Mouse (Mus musculus) kidney, adult 18-20 months (tissue): ENCODE results near the gene Vav3.
A peak's percentile ranks its signal among the peaks of the same experiment; 100 is the strongest.
"Not testable (repeated sequence)": the region's sequence is repeated elsewhere in the genome, so short reads cannot be mapped to it uniquely, and the experiment has no call there.

Experiments used
- DNase-seq: peaks from one replicate; pipeline ENCODE4 v3.0.0; 2021

Gene Vav3

DNA sequence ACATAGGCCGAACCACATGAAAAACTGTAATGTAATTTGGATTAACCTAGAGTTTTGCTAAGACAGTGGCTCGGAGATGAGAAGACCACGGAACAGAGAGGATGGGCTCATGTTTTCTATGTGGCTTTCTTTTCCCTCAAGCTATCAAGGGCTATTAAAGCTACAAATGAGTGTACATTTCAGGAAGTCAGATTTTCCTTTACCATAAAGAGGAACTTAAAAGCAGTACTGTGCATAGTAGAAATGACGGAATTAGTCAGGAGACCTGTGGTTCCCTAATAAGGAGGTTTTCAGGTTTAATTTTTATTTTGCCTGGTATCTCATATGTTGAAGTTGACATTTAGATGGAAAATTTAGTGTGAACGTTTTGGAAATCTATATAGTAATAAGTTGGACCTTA lies 107.8 kb downstream of the Vav3 start:
- not testable (repeated sequence) for DNase-seq

DNA sequence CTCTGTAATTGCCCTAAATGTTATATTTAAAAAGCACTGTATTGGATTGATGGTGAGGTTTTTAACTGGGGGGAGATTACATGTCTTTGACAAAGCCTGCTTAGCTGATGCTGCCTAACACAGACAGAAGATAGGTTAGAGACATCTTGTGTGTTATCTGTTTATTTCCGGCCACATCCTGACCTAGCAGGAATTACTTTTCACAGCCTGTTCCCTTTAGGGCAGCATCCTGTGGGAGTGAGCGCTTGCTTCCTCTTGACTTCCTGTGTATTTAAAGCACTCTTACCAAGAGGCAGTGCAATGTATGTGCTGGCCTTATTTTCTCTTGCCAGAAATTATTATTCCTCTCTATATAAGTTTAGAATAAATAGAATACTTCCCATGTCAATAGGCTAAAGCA lies 111.5 kb downstream of the Vav3 start:
- no peak for DNase-seq

DNA sequence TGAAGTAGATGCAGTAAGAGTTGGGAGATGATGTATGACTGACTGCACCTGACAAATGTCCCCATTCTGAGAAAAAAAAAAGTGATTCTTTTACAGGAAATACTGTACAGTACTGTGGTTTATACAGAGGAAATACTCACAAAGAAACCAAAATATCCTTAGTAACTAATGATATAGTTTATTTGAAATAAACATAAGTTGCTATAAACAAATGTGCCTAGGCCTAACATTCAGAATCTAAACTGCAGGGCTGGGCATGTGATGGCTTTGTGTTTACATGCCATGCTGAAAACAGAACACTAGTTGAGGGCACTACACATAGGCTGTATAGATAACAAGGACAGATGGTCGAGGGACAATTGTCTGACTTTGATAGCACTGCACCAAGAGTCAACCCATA lies 114.2 kb downstream of the Vav3 start:
- DNase-seq, result no peak

DNA sequence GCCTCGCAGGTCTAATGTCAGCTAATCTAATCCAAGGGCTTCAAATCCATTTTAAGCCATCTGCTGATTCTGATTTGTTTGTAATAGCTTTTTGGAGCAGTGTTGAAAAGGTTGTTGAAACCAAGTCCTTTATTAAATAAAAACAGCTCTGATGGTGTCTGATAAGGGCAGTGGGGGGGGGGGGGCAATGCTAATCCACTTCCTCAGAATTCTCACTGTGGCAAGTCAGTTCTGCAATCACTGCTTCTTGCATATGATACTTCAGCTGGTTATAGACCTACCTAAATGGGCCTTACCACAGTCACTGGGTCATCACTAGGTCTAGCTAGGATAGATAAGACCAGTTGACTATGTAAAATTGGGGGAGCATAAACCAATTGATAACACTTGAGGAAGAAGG lies 115.9 kb downstream of the Vav3 start:
- no peak for DNase-seq

DNA sequence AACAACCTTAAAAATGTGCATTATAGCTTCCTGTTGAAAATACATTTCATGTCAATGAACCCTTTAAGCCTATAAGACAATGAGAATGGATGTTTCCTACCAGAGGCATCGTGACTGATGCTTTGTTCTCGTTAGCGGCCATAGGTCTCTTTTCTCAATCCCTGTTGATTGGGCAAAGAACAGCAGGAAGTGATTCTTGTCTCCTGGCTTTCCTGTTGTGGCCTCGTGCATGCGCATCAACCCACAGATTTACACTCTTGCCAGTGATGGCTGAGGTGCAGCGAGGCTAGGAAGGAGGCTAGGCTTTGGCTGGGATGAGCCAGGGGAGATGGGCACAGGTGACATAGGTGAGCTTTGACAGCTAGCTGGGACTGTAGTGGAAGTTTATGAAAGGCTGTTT lies 123.2 kb downstream of the Vav3 start:
- no peak for DNase-seq

DNA sequence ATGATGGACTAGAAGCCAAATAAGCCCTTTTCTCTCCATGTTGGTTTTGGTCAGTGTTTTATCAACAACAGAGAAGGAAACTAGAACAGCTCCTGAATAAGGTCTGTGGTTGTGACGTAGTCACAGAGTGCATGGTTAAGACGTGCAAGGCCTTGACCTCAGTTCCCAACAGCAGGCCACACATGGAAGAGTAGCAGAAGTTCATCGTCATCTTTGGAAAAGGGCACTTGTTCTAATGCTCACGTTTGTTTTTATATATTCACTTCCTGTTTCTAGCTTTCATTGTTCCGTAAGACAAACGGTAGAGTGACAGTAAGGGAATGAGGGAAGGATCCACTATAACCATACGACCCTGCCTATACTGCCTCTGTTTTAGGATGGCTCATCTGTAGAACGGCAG lies 124.1 kb downstream of the Vav3 start:
- DNase-seq, result no peak

DNA sequence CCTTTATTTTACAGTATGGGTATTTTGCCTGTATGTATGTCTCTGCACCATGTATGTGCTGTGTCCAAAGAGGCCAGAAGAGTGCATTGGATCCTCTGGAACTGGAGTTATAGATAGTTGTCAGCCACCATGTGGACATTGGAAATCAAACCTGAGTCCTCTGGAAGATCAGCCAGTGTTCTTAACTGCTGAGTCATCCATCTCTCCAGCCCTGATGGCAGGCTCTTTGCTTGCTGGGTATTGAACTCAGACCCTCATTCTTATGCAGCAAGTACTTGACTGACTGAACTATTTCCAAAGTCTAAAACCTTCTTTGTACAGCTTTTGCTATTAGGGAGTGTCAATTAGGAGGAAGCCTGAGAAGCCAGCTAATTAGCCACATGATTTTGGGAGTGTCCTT lies 126.1 kb downstream of the Vav3 start:
- DNase-seq, result no peak

DNA sequence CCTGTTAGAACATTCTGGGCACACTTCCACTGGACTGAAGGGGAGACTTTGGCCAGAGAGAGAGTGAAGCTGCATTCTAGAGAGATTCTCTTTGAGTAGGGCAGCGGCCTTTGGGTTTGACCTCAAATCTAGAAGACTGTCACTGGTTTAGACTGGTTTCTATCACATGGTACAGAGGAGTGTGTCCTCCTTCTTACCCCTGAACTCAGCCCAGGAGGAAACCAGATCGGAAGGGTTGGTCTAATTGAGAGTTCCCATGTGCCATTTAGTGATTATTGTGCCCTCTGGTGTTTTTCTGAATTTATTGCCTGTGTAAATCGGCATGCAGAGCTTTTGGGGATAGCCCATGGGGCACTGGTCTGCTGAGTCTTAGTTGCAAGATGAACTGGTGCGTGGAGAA lies 126.8 kb downstream of the Vav3 start:
- DNase-seq, result peak; percentile 32

DNA sequence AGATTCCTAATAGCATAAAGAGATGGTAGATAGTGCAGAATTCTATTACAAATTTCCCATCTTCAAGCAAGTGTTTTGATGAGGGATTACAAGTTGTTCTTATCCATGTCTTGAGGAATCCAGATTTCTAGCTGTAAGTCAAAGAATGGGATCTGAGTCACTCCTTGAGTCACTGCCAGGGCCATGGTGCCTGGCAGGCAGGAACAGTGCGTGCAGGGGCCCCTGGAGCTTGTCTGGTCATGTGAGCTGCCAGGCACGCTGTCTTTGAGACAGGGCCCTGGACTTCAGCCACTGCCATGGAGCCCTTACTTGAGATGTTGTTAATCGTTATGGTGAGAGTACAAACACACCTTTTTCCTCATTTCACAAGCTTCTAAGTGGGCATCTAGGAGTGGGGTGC lies 129.0 kb downstream of the Vav3 start:
- DNase-seq, result peak; percentile 50

DNA sequence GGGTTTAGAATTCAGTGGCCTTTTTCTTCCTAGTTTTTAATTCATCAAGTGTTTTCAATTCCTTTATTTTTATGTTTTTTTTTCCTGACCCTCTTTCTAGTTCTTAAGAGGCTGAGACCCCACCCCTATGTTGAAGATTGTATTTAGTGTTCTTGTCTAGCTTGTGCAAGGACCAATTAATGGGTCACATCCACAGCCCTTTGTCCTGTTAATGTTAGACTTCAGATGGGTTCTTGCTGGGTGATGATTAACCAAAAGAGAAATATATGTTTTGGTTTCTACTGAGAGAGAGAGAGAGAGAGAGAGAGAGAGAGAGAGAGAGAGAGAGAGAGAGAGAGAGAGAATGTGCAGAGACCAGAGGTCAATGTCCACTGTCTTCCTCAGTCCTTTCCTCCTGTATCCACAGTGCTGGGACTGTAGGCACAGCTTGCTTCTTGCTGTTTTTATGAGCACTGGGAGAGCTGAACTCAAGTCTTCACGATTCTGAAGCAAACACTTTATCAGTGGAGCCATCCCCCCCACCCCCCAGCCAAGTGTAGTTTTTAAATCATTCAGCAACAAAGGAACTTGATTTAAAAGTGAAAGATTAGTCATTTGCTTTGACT lies 130.3 kb downstream of the Vav3 start:
- no peak for DNase-seq

DNA sequence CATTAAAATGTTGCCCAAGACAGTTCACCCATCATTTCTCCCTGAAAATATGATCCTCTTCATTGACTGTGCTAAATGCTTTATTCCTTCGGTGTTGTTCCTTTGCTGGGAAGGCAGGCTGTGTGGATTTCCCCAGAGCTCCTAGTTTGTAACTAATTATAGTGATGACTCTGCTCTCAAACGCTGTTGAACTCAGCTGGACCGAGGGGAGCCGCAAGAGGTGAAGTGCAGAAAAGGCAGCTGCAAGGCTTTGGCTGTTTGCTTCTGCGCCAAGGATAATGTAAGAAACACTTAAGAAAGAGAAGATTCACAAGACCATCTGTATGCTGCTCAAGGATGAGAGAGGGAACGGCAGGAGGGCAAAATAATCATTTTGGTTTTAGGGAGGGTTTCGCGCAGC lies 136.1 kb downstream of the Vav3 start:
- no peak for DNase-seq

DNA sequence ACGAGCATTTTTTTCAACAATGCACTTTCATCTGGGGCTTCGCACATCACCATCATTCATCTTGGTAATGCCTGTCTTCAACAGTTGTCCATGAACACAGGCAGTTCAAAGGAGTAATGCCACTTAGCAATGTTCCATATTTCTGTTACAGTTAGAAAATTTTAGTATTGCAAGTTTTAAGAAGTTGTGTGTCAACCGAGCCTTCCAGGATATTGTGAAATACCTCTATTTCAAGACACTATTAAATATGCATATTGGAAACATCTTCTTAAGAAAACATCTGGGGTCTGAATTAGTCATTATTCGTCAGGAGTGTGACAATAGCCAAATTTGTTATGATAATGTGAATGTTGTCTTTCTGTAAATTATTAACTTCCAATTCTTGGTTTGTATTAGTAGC lies 137.8 kb downstream of the Vav3 start:
- no peak for DNase-seq

DNA sequence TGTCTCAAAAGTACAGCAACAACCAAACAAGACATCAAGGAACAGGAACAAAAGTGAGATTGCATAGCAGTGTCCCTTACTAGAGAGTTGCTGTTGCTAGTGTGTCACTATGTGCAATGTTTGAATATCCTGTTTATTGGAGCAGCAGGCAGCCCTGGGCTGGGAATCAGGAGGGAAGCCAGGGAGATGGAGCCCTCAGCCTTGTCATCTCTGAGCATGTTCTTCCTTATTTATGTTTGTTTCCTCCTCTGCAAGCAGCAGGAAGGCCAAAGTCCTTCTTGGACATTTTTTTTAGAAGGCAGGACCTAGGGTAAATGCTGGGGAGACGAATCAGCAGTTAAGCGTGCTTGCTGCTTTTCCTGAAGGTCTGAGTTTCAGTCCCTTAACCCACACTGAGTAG lies 140.2 kb downstream of the Vav3 start:
- DNase-seq, result no peak

DNA sequence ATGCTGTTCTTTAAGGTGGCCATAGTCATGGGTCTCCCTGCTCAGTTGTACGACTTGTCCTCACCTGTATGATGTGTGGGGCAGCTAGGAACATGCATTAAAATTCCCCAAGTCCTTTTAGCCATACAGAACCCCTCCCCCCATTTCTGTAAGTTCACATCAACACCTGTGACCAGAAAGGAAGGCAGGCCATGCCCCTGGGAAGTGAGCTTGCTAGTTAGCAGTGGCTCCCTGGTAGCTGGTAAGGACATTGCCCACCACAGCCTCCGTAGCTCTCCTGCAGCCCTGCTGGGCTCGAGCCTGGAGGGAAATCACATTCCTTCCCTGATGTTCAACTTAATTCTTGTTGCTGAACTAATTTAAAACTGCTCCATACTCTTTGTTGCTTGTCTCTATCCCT lies 146.3 kb downstream of the Vav3 start:
- no peak for DNase-seq

DNA sequence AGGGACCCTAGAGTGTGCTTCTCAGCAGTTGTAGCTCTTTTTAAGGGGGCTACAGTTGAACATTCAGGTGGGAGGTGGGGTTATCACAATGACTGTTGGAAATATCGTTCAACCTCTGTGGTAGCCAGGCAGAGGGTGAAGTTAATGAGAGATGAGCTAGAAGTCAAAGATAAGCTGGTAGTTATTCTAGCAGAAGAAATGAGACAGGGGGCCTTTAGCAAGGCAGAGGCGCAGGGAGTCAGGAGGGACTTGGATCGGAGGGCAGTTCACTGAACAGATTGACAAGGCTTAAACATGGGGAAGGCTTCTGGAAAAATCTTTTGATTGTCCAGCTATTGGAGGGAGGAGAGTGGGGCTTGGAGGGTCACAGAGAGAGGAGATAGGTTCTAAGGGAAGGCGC lies 147.4 kb downstream of the Vav3 start:
- no peak for DNase-seq

DNA sequence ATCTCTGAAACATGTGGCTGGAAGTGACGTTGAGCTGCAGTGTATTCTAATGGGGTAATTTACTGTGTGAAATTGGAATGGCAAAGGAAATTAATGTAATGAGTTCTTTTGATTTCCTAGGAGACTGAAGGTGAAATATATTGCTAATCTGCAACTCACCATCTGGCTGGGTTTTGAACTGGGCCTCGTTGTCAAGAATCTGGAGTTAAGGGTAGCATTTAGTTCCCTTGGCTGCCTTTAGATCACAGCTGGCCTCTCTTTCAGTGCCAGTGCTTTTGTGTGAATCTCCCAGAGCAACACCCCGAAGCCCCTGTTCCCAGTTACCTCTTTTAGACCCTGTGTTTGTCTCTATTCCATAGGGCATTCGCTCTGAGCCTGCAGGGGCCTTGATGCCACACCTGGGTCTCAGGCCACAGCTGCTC lies 148.3 kb downstream of the Vav3 start:
- DNase-seq, result no peak

DNA sequence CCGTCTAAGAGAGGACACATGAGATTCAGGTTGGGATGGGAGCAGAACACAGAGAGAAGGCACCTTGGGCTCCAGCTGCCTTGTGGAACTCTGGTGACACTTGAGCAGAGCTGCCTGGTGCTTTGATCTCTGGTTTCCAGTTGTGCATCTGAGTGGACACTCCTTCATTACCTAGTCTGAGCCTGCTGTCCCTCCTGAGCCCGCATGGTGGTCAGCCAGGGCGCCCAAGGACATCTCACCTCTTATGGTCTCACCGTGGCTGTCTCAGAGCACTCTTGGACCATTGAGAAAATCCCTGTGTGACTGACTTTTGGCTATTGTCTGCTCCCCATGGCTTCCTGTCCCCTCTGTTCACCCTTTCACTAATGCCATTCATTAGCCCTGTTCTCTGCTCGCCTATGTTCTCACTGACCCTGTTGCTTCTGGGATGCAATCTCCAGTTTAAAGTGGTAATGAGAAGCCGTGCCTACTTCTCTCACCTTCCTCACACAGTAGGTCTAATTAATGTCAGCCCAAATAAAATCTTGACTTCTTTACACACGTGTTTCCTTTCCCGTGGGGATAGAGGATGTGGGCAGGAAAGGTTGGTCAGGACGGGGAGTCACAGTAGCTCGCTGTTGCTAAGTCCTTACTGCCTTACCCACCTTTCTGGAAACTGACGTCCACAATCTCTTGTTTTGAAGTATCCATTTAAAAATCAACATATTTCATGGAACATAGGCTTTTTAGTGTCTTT lies 150.3 kb downstream of the Vav3 start:
- DNase-seq, result no peak

DNA sequence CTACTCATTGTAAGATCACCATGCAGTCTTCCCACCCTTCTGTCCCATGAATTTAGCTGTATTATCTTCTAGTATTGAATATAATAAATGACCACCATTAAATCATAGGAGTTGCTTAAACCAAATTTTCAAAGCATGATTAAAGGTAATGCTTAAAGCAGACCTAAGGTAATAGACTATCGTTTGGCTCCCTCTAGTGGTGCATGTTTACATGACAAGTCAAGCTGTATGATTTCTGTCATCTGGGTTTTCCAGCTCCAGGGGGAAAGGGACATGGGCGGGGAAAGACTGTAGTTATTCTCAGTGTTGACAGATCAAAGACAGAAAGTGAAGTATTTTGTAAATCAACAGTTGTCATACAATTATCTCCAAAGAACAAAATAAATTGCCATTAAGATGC lies 151.1 kb downstream of the Vav3 start:
- DNase-seq, result peak; percentile 24

DNA sequence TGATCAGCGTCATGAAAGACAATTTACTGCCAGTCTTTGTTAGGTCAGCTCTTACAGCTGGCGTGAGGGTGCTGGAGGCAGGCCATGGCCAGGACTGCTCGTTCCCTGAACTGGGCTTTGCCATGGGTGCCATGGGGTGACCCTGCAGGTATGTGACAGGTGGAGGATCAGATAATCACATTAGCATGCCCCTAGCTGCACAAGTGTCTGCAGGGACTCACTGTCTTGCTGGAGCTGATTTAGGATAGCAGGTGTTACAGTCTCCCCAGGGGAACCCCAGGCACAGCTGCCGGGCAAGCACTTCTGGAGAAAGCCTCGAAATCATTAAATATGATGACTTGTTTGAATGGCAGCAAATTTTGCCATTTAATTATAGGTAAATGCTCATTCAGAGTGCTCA lies 156.0 kb downstream of the Vav3 start:
- no peak for DNase-seq

DNA sequence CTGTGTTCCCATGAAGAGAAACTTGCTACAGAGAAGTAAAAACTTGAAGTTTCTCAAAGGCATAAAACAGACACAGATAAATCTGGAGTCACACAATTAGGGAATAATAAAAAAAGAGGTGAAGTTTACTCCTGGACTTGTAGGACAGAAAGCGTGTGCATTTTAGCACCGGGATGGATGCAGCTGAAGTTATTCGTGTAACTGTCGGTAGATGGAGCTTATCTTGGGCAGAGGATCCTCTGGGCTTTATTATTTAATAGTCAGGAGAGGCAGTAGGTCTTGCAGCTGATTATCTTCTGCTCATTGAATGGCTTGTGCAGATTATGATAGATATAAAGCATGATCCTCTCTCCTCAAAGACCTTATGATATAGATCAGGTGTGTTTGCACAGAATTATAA lies 156.6 kb downstream of the Vav3 start:
- no peak for DNase-seq

DNA sequence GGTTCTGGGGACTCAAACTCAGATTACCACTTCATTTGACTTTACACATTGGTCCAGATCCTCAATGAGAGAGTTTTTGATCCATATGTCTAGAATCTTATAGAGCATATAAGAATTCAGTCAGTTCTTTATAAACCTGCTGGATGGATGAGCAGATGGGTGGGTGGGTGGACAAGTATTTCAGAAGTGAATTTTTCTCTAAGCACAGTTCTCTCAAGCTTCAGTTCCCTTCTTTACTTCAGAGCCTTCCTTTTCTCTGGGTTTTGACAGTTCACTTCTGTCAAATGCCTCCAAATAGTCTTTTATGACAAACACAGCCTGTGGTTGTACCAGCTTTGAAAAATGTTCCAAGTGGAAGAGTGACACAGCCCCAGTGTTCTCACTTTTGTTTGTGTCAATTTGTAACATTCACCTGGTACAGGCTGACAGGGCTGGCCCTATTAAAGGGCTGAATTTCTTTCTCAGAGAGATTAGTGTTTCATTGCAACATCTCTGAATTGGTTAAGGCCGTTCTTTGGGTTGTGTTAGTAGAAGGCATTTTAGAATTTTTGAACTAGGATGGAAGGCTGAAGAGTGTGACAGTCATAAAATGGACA lies 159.5 kb downstream of the Vav3 start:
- DNase-seq, result no peak

DNA sequence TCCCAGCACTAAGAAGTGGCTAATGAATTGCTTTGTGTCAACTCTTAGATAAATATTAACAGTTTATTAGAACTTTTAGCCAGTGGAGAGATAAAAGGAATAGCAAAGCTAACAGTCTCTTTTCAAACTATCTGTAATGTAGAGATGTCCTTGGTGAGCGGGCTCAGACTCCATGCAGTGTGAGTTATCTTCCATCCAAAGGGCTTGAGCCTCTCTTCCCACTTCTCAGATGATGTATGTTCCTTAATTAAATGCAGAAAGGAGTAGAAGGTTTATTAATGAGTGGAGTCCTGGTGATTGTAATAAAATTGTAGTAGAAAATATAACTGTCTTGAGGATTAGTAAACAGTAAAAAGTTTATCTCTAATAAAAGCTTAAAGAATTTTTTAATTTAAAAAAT lies 169.3 kb downstream of the Vav3 start:
- no peak for DNase-seq

DNA sequence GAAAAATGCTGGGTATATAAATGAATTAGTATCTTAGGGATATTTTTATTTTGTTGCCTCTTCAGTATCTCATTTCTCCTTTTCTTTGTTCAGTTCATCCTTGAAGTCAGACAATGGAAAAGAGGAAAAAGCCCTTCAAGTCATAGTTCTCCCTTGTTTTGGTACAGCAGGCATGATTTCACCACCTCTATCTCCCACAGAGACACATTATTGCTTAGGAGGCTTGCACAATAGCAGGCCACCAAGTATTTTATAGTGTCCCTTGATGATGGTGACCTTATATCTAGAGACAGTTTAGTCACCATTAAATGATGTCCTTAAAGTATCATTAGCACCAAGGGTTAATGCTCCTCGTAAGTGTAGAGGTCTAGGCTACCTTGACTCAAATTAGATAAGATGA lies 171.4 kb downstream of the Vav3 start:
- no peak for DNase-seq

DNA sequence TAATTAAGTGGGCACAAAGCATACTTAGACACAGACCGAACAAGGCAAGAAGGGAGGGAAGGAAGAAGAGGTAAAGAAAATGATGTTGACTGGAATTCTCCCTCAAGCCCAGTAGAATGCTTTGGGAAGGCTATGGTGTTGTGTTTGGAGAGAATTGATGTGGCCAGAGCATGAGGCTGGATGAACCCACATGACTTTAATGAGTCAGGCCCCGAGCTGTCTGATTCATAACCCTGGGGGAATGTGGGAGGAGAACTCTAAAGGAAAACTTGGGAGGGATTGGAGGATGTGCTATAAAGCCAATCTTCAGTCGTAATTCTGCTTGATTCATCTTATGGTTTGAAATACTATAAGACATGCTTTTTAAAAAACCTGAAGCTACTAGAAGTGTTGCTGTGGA lies 175.0 kb downstream of the Vav3 start:
- no peak for DNase-seq

DNA sequence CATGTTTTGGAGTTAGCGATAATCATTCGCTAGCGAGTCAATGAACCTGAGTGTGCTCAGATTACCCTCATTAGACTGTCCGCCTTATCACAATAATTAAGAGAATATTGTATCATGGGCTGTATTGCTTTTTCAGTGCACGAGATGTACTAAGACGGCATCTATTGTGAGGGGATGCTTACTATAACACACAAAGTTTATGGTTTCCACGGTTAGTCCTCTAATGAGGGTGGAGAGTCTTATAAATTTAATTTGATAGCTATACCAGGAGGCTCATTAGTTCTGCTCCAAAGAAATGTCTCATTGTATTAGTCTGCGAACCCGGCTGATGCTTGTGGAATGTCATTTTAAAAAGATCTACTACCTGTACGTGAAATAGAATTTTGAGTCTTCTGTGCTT lies 175.9 kb downstream of the Vav3 start:
- no peak for DNase-seq
